Mouse (Mus musculus) CH12.LX (cell line): ENCODE data around the gene Kif15. TPM values are rescaled to one million over a fixed set of nuclear protein-coding genes. Genes with fewer than 3 reads are reported as not detected.

Source experiments
- DNase-seq: peaks from one replicate; pipeline ENCODE4 v3.0.0-alpha.2; 2013; ENCODE audit errors: extremely low read depth
- H3K27ac ChIP-seq: 2 replicates; pipeline ENCODE4 v1.5.1; 2012; ENCODE audit warnings: low read depth, mild to moderate bottlenecking, control low read depth, moderate library complexity; ENCODE audit not compliant: insufficient read depth
- H3K27me3 ChIP-seq: replicated peaks from 2 replicates; pipeline ENCODE3; 2012; ENCODE audit warnings: inconsistent platforms
- H3K36me3 ChIP-seq, 2 experiments: replicated peaks in 1 of 2; 2 replicates each; pipeline versions ENCODE3 to v1.6.1; 2012; ENCODE audit warnings: inconsistent platforms in 1 of 2, low read length in 1 of 2, mild to moderate bottlenecking in 1 of 2, mixed read lengths in 1 of 2, moderate library complexity in 1 of 2; ENCODE audit not compliant: control insufficient read depth in 1 of 2, insufficient read depth in 1 of 2
- H3K4me1 ChIP-seq, 2 experiments: 2 replicates each; pipeline ENCODE4 v1.6.1; 2012; ENCODE audit warnings: inconsistent platforms in 1 of 2, moderate library complexity in 1 of 2; ENCODE audit not compliant: insufficient read depth in 2 of 2, control insufficient read depth in 1 of 2
- H3K4me2 ChIP-seq: 2 replicates; pipeline ENCODE4 v1.6.1; 2012; ENCODE audit warnings: low read depth, mild to moderate bottlenecking, control low read depth; ENCODE audit not compliant: poor library complexity, insufficient read depth, severe bottlenecking
- H3K4me3 ChIP-seq, 3 experiments: fragments of 150-350 bp in 1 of 3; sonication (generic) in 1 of 3; replicated peaks in 1 of 3; 2 replicates each; pipeline versions ENCODE3 to v1.5.1; 2011 to 2012; ENCODE audit warnings: low read depth in 2 of 3, low read length in 2 of 3, mild to moderate bottlenecking in 2 of 3, moderate library complexity in 2 of 3, control low read depth in 1 of 3, improper control_type of control experiment in 1 of 3, inconsistent platforms in 1 of 3, mixed read lengths in 1 of 3; ENCODE audit not compliant: poor library complexity in 1 of 3
- H3K79me2 ChIP-seq: replicated peaks from 2 replicates; pipeline ENCODE4 v1.6.1; 2012; ENCODE audit warnings: mild to moderate bottlenecking, moderate library complexity; ENCODE audit not compliant: control insufficient read depth, poor library complexity, insufficient read depth, severe bottlenecking; ENCODE audit errors: extremely low read depth
- H3K9ac ChIP-seq: 2 replicates; pipeline ENCODE4 v1.6.1; 2012; ENCODE audit warnings: low read depth, mild to moderate bottlenecking, control low read depth, moderate library complexity; ENCODE audit not compliant: insufficient read depth
- H3K9me3 ChIP-seq: replicated peaks from 2 replicates; pipeline ENCODE3; 2012; ENCODE audit warnings: low read length, inconsistent platforms, mixed read lengths
- BHLHE40 ChIP-seq: IDR thresholded peaks from 2 replicates; pipeline ENCODE4 v1.6.1; 2011; ENCODE audit warnings: mild to moderate bottlenecking, low read depth, low read length, improper control_type of control experiment
- CHD1 ChIP-seq: IDR thresholded peaks from 2 replicates; pipeline ENCODE4 v1.6.1; 2012; ENCODE audit warnings: low read depth, low read length, improper control_type of control experiment, inconsistent platforms
- E2F4 ChIP-seq: IDR thresholded peaks from 2 replicates; pipeline ENCODE4 v1.6.1; 2011; ENCODE audit warnings: low read depth, low read length, improper control_type of control experiment; ENCODE audit not compliant: insufficient replicate concordance
- ELF1 ChIP-seq: IDR thresholded peaks from 2 replicates; pipeline ENCODE4 v1.6.1; 2014; ENCODE audit warnings: low read depth, mild to moderate bottlenecking, inconsistent platforms, low read length, improper control_type of control experiment
- EP300 ChIP-seq: IDR thresholded peaks from 2 replicates; pipeline ENCODE4 v1.6.1; 2011; ENCODE audit warnings: low read length, improper control_type of control experiment
- HCFC1 ChIP-seq: IDR thresholded peaks from 2 replicates; pipeline ENCODE4 v1.6.1; 2012; ENCODE audit warnings: low read depth, mild to moderate bottlenecking, inconsistent platforms, low read length, improper control_type of control experiment
- IRF4 ChIP-seq: IDR thresholded peaks from 2 replicates; pipeline ENCODE4 v1.6.1; 2014; ENCODE audit warnings: low read depth, mild to moderate bottlenecking, inconsistent platforms, low read length, improper control_type of control experiment
- JUN ChIP-seq: IDR thresholded peaks from 2 replicates; pipeline ENCODE4 v1.6.1; 2011; ENCODE audit warnings: low read depth, mild to moderate bottlenecking, low read length, improper control_type of control experiment, moderate library complexity; ENCODE audit not compliant: insufficient read depth
- KAT2A ChIP-seq: IDR thresholded peaks from 2 replicates; pipeline ENCODE4 v1.6.1; 2012; ENCODE audit warnings: low read length, improper control_type of control experiment, inconsistent platforms; ENCODE audit not compliant: insufficient replicate concordance
- MAZ ChIP-seq: IDR thresholded peaks from 2 replicates; pipeline ENCODE4 v1.6.1; 2012; ENCODE audit warnings: low read depth, mild to moderate bottlenecking, inconsistent platforms, low read length, improper control_type of control experiment, moderate library complexity
- MEF2A ChIP-seq: IDR thresholded peaks from 2 replicates; pipeline ENCODE4 v1.6.1; 2014; ENCODE audit warnings: low read depth, mild to moderate bottlenecking, inconsistent platforms, low read length, improper control_type of control experiment, borderline replicate concordance
- NRF1 ChIP-seq: IDR thresholded peaks from 2 replicates; pipeline ENCODE4 v1.6.1; 2014; ENCODE audit warnings: low read depth, mild to moderate bottlenecking, inconsistent platforms, low read length, improper control_type of control experiment, moderate library complexity
- POLR2A ChIP-seq: IDR thresholded peaks from 2 replicates; pipeline ENCODE4 v1.6.1; 2011; ENCODE audit warnings: low read depth, mild to moderate bottlenecking, improper control_type of control experiment, low read length
- POLR2AphosphoS2 ChIP-seq: IDR thresholded peaks from 2 replicates; pipeline ENCODE4 v1.6.1; 2011; ENCODE audit warnings: low read depth, low read length, improper control_type of control experiment
- RCOR1 ChIP-seq: conservative IDR thresholded peaks from 2 replicates; pipeline ENCODE4 v1.6.1; 2012; ENCODE audit warnings: low read depth, mild to moderate bottlenecking, inconsistent platforms, low read length, improper control_type of control experiment
- TBP ChIP-seq: conservative IDR thresholded peaks from 2 replicates; pipeline ENCODE4 v1.6.1; 2011; ENCODE audit warnings: low read depth, low read length, improper control_type of control experiment
- TCF12 ChIP-seq: IDR thresholded peaks from 2 replicates; pipeline ENCODE4 v1.6.1; 2014; ENCODE audit warnings: low read depth, mild to moderate bottlenecking, inconsistent platforms, low read length, improper control_type of control experiment
- UBTF ChIP-seq: IDR thresholded peaks from 2 replicates; pipeline ENCODE4 v1.6.1; 2012; ENCODE audit warnings: low read depth, mild to moderate bottlenecking, inconsistent platforms, low read length, improper control_type of control experiment, moderate library complexity
- ZKSCAN1 ChIP-seq: IDR thresholded peaks from 2 replicates; pipeline ENCODE4 v1.6.1; 2012; ENCODE audit warnings: low read depth, inconsistent platforms, low read length, improper control_type of control experiment, borderline replicate concordance
- ZMIZ1 ChIP-seq: IDR thresholded peaks from 2 replicates; pipeline ENCODE4 v1.6.1; 2012; ENCODE audit warnings: low read depth, mild to moderate bottlenecking, inconsistent platforms, low read length, improper control_type of control experiment
- ZNF384 ChIP-seq: IDR thresholded peaks from 2 replicates; pipeline ENCODE4 v1.6.1; 2012; ENCODE audit warnings: low read depth, low read length, improper control_type of control experiment, inconsistent platforms
- dilution Hi-C: fragments of 300-500 bp; cut with MboI; formaldehyde crosslinking; loops from 2 replicates; pipeline ENCODE4 v1.14.3; 2020; ENCODE audit warnings: low sequenced_read_pairs; ENCODE audit not compliant: extremely low pct_unique_long_range_greater_than_20kb, extremely low pct_ligation_motif_present
- in situ Hi-C: fragments of 300-500 bp; cut with MboI; formaldehyde crosslinking; loops from 3 replicates; pipeline ENCODE4 v1.14.3; 2019; ENCODE audit warnings: low sequenced_read_pairs, low pct_ligation_motif_present, low pct_unique_long_range_greater_than_20kb, mixed read lengths
- polyA plus RNA-seq: library from polyadenylated mRNA; unstranded; fragments of >175 nt; gene quantifications from 2 replicates; pipeline ENCODE4 v1.2.1, GENCODE M21; 2012; ENCODE audit warnings: low read depth; ENCODE audit not compliant: insufficient read length
- total RNA-seq, 2 experiments: library from RNA; depleted of rRNA; stranded (reverse); fragments of 300-350 nt in 1 of 2; fragments of >200 nt in 1 of 2; gene quantifications; 2 replicates each; pipeline ENCODE4 v1.2.3; 2012 to 2014

The Kif15 gene
- total and polyA plus RNA-seq, 3 experiments, result 51.5 to 85.4 (median 66.6) TPM

GRCm38 (mm10) chr9:122928915-122929314, 21.9 kb upstream of the Kif15 start:
- Histone ChIP-seq H3K4me2 (no peak overlapping the region), H3K4me3 (no peak overlapping the region), H3K36me3 (no peaks in the 10 kb centered on the region), H3K79me2 (no peaks in the 10 kb centered on the region), H3K27me3 (peaks cover 1% of the 10 kb centered on the region), H3K27ac (no peak overlapping the region), H3K9me3 (peaks cover 9% of the 10 kb centered on the region), H3K9ac (no peak overlapping the region), H3K4me1 (no peaks in the 10 kb centered on the region)
- DNase-seq, result no peak
- in situ Hi-C loops, result no loop called here
- dilution Hi-C loops, result no loop called here
- TF ChIP-seq UBTF (no peak), ZNF384 (no peak), TCF12 (no peak), ZKSCAN1 (no peak), KAT2A (no peak), E2F4 (no peak), MAZ (no peak), BHLHE40 (no peak), POLR2A (no peak), NRF1 (no peak), TBP (no peak), RCOR1 (no peak)

GRCm38 (mm10) chr9:122998406-122999192, 47.8 kb downstream of the Kif15 start:
- H3K27ac ChIP-seq, result no peak overlapping the region
- H3K4me1 ChIP-seq, result peaks cover 0 to 10% of the 10 kb centered on the region in 2 experiments; a peak in 2 of 4 replicates
- TF ChIP-seq MAZ, result no peak
- TF ChIP-seq JUN, result no peak
- no peak for TF ChIP-seq CHD1
- no peak for TF ChIP-seq ZKSCAN1
- no peak for TF ChIP-seq BHLHE40
- TF ChIP-seq IRF4, result no peak
- TF ChIP-seq KAT2A, result no peak
- no peak for TF ChIP-seq POLR2AphosphoS2
- no peak for TF ChIP-seq HCFC1
- no peak for TF ChIP-seq RCOR1
- no peak for TF ChIP-seq EP300
- TF ChIP-seq ELF1, result no peak
- TF ChIP-seq MEF2A, result no peak
- no peak for TF ChIP-seq TCF12
- no peak for TF ChIP-seq ZMIZ1
- H3K27me3 ChIP-seq, result no peaks in the 10 kb centered on the region
- H3K79me2 ChIP-seq, result no peaks in the 10 kb centered on the region; the same call in 1 of the 2 replicates
- H3K4me3 ChIP-seq, result no peak overlapping the region
- no peak for DNase-seq
- no peak overlapping the region for H3K9ac ChIP-seq
- no peak overlapping the region for H3K4me2 ChIP-seq
- H3K36me3 ChIP-seq, result peaks cover 34 to 83% of the 10 kb centered on the region in 2 experiments
- no peaks in the 10 kb centered on the region for H3K9me3 ChIP-seq
- in situ Hi-C loops, result no loop called here
- dilution Hi-C loops, result no loop called here
